Mouse (Mus musculus) adrenal gland, postnatal 36 days (tissue): Measurements from ENCODE around the gene Olfr17. TPM values are rescaled to one million over a fixed set of nuclear protein-coding genes. Genes with fewer than 3 reads are reported as not detected.
A peak's percentile ranks its signal among the peaks of the same experiment; 100 is the strongest.
"Not testable (repeated sequence)": the region's sequence is repeated elsewhere in the genome, so short reads cannot be mapped to it uniquely, and the experiment has no call there.

Source experiments
- DNase-seq, 2 experiments: peaks; one replicate each; pipeline ENCODE4 v3.0.0; 2021; ENCODE audit warnings: mixed read lengths in 1 of 2
- long read RNA-seq, 2 experiments: library from polyadenylated mRNA; stranded (forward); transcript quantifications; one replicate each; pipeline ENCODE4 v2.0.0; 2021; ENCODE audit warnings: borderline sequencing depth in 2 of 2
- total RNA-seq, 2 experiments: library from RNA; stranded (reverse); gene quantifications; 2 replicates each; pipeline ENCODE4 v1.2.3; 2021

The Olfr17 gene
- not detected for total RNA-seq
- long read RNA-seq, experiment 1: 0 reads
- long read RNA-seq, experiment 2: 0 reads

GRCm38 (mm10) chr7:107092920-107093319 lies at the start of gene Olfr17:
Gene Olfr17 (plus strand): TSS chr7:107093220.
- DNase-seq: no peak

DNA sequence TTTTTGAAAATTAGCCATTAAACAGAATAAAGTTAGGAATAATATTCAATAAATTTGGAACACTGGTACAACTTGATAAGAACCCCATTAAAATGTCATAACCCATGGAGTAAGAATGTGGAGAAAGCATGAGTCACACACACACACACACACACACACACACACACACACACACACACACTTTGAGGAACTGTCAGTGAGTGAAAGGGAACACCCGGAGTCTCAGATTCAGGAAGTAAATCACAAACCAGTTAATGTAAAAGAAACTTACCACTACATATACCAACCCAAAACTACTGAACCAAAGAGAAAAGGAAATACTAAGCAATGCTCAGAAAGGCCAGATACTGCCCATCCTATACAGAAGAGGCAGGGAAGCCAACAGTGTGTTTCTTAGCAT lies 48.6 kb upstream of the Olfr17 start:
- no peak for DNase-seq

GRCm38 (mm10) chr7:107045833-107046232 lies 47.2 kb upstream of the Olfr17 start:
- DNase-seq: peak in 1 of 2 experiments; percentile 20

- no peak for DNase-seq
Observed at GRCm38 (mm10) chr7:107047578-107047977, 45.4 kb upstream of the Olfr17 start.

DNA sequence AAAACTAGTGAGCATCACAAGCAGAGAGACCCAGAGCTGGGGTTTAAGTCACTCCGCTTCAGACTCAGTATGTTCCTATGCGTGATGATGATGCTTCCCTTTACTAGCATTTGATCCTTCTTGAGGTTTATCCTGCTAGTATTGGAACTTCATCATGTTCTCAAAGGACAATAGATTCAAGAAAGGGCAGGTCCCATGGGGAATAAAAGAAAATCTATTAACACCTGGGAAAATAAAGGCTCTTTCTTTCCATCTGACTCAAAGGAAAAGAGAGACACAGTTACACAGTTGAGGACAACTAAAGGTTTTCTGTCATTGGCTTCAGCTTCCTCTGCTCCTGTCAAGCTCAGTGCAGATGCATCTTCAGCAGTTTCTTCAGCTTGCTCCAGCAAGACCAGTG lies 22.3 kb upstream of the Olfr17 start, which contains the start of gene Olfr714:
Gene Olfr714 (plus strand): TSS at position 301 of the 400 bp plus-strand sequence.
- no peak for DNase-seq

DNA sequence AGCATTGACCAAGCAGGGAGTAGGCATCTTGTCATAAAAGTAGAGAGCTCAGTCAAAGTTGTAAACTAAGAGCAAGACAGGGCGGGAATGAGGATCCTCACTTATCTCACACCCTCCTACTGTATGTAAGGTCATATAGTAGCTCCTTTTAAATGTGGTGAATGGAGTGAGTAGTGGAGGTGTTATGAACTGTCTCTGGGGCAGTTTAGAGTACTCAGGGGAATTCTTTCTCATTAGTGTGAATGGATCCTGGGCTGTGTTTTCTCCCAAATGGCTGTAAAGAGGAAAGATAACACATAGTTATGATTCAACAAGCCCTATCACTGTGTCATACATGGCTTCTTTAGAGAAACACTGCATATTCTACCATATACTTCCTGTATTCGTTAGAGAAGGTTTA lies 17.2 kb downstream of the Olfr17 start, which contains the start of gene Olfr715b:
Gene Olfr715b (minus strand): TSS at position 101 of the 400 bp plus-strand sequence.
- not testable (repeated sequence) for DNase-seq

GRCm38 (mm10) chr7:107130983-107131382 lies 38.0 kb downstream of the Olfr17 start, which contains the start of gene Olfr715:
Gene Olfr715 (minus strand): TSS chr7:107131083.
- DNase-seq: not testable (repeated sequence)

DNA sequence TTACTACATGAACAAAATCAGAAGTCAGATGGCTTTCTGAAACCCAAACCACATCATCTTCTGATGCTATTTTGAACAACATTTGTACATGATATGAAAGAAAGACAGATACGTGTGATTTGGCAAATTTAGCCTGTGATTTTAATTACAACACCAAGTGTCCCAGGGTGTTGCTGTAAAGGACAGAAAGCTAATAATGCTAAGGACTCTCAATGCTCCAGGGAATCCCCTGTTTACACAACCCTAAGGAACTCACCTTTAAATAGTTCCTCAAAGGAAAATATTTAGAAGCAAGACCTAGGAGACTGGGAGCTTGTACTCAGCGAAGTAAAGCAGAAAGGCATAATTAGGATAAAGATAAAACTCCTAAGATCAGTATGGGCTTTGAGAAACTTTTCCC lies 45.0 kb downstream of the Olfr17 start, which contains the start of gene Olfr716:
Gene Olfr716 (plus strand): TSS at position 301 of the 400 bp plus-strand sequence.
- DNase-seq: not testable (repeated sequence)

Other genes starting within 250 kb of the Olfr17 start
- not detected for gene Olfr703, start 249.9 kb upstream of the Olfr17 start, total RNA-seq
- gene Olfr704, start 230.0 kb upstream of the Olfr17 start, total RNA-seq: not detected
- gene Olfr705, start 216.3 kb upstream of the Olfr17 start, total RNA-seq: not detected
- not detected for gene Olfr706, start 205.1 kb upstream of the Olfr17 start, total RNA-seq
- gene Olfr707, start 192.0 kb upstream of the Olfr17 start, total RNA-seq: not detected
- not detected for gene Olfr1532-ps1, start 185.2 kb upstream of the Olfr17 start, total RNA-seq
- under 1 TPM in 1 of 2 experiments, not detected in 1; 0.07 TPM for gene Olfr709-ps1, start 161.0 kb upstream of the Olfr17 start, total RNA-seq
- not detected for gene Olfr710, start 144.9 kb upstream of the Olfr17 start, total RNA-seq
- gene Olfr6, start 129.3 kb upstream of the Olfr17 start, total RNA-seq: not detected
- gene Olfr711, start 117.8 kb upstream of the Olfr17 start, total RNA-seq: not detected
- not detected for gene Olfr2, start 87.1 kb upstream of the Olfr17 start, total RNA-seq
- not detected for gene Olfr713, start 62.0 kb upstream of the Olfr17 start, total RNA-seq
- gene Olfr714, start 22.2 kb upstream of the Olfr17 start, total RNA-seq: not detected
- not detected for gene Olfr715b, start 17.1 kb downstream of the Olfr17 start, total RNA-seq
- not detected for gene Olfr715, start 37.9 kb downstream of the Olfr17 start, total RNA-seq
- not detected for gene Olfr716, start 45.1 kb downstream of the Olfr17 start, total RNA-seq
- not detected for gene Nlrp14, start 73.8 kb downstream of the Olfr17 start, total RNA-seq
- not detected for gene Rbmxl2, start 116.2 kb downstream of the Olfr17 start, total RNA-seq